Mouse (Mus musculus): ENCODE measurements at regions not wholly inside any gene's neighbourhood (a gene's known extent, or its start where the extent isn't known, plus 50 kb on each side); places are given as distances from the start of the nearest gene placed in this dataset.

DNA sequence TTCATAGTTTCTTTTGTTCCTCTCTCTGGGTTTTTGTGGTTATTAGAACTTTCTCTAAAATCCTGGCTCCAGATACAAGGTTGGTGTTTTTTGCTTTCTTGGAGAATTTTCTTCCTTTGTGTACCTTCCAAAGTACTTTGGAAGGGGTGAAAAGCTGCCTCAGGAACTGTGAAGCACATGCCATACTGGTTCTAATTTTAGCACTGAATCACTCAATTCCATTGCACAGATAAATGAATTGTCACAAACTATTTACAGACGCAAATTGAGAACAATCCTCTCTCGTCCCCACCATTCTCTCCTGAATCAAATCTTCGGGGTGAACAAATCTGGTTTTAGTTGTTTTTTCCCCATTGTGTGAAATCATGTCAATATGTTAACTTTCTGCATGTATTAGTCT, 437.6 kb upstream of the Nox3 start:
- Histone ChIP-seq H3K4me3 (ENCODE audit: low read depth, low read length) (no peak overlapping the region), H3K27ac (replicated peaks) (no peak overlapping the region), H3K9me3 (ENCODE audit: control insufficient read depth, low read length) (no peaks in the 10 kb centered on the region), H3K27me3 (ENCODE audit: control insufficient read depth, insufficient read depth, low read length) (no peaks in the 10 kb centered on the region), H3K4me2 (replicated peaks; ENCODE audit: low read depth) (no peak overlapping the region), H3K9ac (ENCODE audit: low read length) (no peak overlapping the region), H3K4me1 (replicated peaks; ENCODE audit: control insufficient read depth, insufficient read depth) (no peaks in the 10 kb centered on the region), H3K36me3 (ENCODE audit: control insufficient read depth, insufficient read depth, low read length) (no peaks in the 10 kb centered on the region)
- DNase-seq (ENCODE audit: low spot score) (no peak), ATAC-seq (ENCODE audit: low FRiP score, low TSS enrichment) (no peak)
- 42% methylated on average over 3 of the region's 3 CpGs for WGBS
- TF ChIP-seq EP300 (optimal IDR thresholded peaks at IDR 0.05) (no peak), CTCF (IDR thresholded peaks at IDR 0.05; ENCODE audit: low read depth) (no peak)

DNA sequence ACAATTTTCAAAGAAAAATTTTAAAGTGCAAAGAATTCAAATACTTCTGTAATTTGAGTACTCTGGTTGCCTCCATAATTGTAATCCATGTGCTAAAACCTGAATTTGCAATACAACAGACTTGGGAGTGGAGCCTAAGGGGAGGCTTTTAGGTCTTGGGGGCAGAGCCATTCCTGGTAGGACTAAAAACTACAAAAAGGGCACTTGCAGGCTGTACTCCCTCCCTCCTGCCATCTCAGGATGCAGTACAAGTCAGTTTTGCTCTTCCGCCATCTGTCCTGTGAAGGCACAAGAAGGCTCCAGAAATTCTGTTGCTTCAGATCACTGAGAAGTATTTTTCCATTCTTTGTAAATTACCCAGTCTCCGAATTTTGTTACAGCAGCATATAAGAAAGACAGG, 467.4 kb upstream of the Nox3 start:
- no peaks in the 10 kb centered on the region for H3K9me3 ChIP-seq (ENCODE audit: control insufficient read depth, low read length)
- no peaks in the 10 kb centered on the region for H3K4me1 ChIP-seq (replicated peaks; ENCODE audit: control insufficient read depth, insufficient read depth)
- no peak for DNase-seq (ENCODE audit: low spot score)
- 84% methylated on average over 2 of the region's 2 CpGs for WGBS
- no peak for ATAC-seq (ENCODE audit: low FRiP score, low TSS enrichment)
- H3K27ac ChIP-seq (replicated peaks) = no peak overlapping the region
- no peak overlapping the region for H3K4me2 ChIP-seq (replicated peaks; ENCODE audit: low read depth)
- H3K9ac ChIP-seq (ENCODE audit: low read length) = no peak overlapping the region
- TF ChIP-seq CTCF (IDR thresholded peaks at IDR 0.05; ENCODE audit: low read depth) (no peak), EP300 (optimal IDR thresholded peaks at IDR 0.05) (no peak)
- H3K27me3 ChIP-seq (ENCODE audit: control insufficient read depth, insufficient read depth, low read length) = no peaks in the 10 kb centered on the region
- no peak overlapping the region for H3K4me3 ChIP-seq (ENCODE audit: low read depth, low read length)
- H3K36me3 ChIP-seq (ENCODE audit: control insufficient read depth, insufficient read depth, low read length) = no peaks in the 10 kb centered on the region

DNA sequence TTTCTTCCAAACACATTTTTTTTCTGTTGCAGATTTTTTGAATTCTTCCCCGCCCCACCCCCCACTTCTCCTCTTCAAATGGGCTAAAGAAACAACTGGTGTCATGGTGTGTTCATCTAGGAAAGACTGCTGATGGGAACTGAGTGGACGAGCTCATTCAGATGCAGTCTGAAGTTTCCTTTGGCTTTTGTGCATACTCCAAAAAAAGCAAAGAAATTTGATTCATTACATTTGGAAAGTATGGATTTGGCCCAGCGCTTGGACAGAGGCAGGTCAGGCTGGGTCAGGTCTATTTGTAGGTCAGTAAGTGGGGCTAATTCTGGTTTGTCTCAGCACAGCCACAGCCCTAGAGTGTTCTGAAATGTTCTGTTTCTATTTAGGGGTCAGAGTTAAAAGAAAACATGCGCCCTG, 477.9 kb upstream of the Nox3 start:
- Histone ChIP-seq H3K9me3 (ENCODE audit: control insufficient read depth, low read length) (no peaks in the 10 kb centered on the region), H3K4me2 (replicated peaks; ENCODE audit: low read depth) (no peak overlapping the region), H3K4me3 (ENCODE audit: low read depth, low read length) (no peak overlapping the region), H3K27me3 (ENCODE audit: control insufficient read depth, insufficient read depth, low read length) (no peaks in the 10 kb centered on the region), H3K36me3 (ENCODE audit: control insufficient read depth, insufficient read depth, low read length) (no peaks in the 10 kb centered on the region), H3K27ac (replicated peaks) (no peak overlapping the region), H3K9ac (ENCODE audit: low read length) (no peak overlapping the region), H3K4me1 (replicated peaks; ENCODE audit: control insufficient read depth, insufficient read depth) (no peaks in the 10 kb centered on the region)
- peak; percentile 60 for TF ChIP-seq EP300 (optimal IDR thresholded peaks at IDR 0.05)
- TF ChIP-seq CTCF (IDR thresholded peaks at IDR 0.05; ENCODE audit: low read depth) = no peak
- WGBS = 20% methylated on average over 4 of the region's 4 CpGs
- ATAC-seq (ENCODE audit: low FRiP score, low TSS enrichment) (peak; percentile 70; the same call in 1 of the 2 replicates), DNase-seq (ENCODE audit: low spot score) (no peak)

DNA sequence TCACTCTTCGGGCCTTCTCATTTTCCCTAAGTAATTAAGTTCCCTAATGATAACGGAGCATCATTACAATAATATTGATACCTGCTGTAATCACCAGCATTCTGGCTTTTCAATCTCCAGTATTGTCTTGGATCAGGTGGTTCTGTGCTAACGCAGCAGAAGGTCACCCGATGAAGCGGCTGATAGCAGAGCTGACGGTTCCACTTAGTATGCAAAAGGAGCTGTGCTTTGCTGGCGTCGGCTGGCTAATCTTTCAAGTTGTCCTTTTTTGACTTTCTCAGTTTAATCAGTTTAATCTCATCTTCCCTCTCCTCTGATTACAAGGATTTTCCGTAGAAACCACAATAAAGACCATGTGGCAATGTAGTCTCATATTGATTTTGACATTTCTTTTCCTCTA, 478.9 kb upstream of the Nox3 start:
- 80% methylated on average over 9 of the region's 9 CpGs for WGBS
- no peaks in the 10 kb centered on the region for H3K36me3 ChIP-seq (ENCODE audit: control insufficient read depth, insufficient read depth, low read length)
- H3K4me1 ChIP-seq (replicated peaks; ENCODE audit: control insufficient read depth, insufficient read depth) = no peaks in the 10 kb centered on the region
- no peaks in the 10 kb centered on the region for H3K27me3 ChIP-seq (ENCODE audit: control insufficient read depth, insufficient read depth, low read length)
- no peaks in the 10 kb centered on the region for H3K9me3 ChIP-seq (ENCODE audit: control insufficient read depth, low read length)
- TF ChIP-seq EP300 (optimal IDR thresholded peaks at IDR 0.05) (no peak), CTCF (IDR thresholded peaks at IDR 0.05; ENCODE audit: low read depth) (no peak)
- DNase-seq (ENCODE audit: low spot score) (no peak), ATAC-seq (ENCODE audit: low FRiP score, low TSS enrichment) (no peak)
- no peak overlapping the region for H3K9ac ChIP-seq (ENCODE audit: low read length)
- no peak overlapping the region for H3K4me3 ChIP-seq (ENCODE audit: low read depth, low read length)
- no peak overlapping the region for H3K4me2 ChIP-seq (replicated peaks; ENCODE audit: low read depth)
- H3K27ac ChIP-seq (replicated peaks) = no peak overlapping the region

DNA sequence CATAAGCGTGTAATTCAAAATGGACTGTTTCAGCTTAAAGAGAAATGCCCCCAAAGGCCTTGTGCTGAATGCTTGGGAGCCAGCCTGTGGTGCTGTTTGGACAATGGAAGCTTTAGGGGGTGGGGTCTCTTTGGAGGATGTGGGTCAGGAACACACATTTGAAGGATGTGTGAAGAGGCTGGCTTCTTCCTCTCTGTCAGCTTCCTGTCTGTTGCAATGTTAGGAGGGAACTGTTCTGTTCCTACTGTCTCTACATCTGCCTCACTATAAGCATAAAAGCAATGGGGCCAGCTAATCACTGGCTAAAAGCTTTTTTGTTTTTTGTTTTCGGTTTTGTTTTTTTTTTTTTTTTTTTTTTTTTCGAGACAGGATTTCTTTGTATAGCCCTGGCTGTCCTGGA, 480.5 kb upstream of the Nox3 start:
- H3K27ac ChIP-seq (replicated peaks) = no peak overlapping the region
- no peak overlapping the region for H3K9ac ChIP-seq (ENCODE audit: low read length)
- no peaks in the 10 kb centered on the region for H3K9me3 ChIP-seq (ENCODE audit: control insufficient read depth, low read length)
- H3K36me3 ChIP-seq (ENCODE audit: control insufficient read depth, insufficient read depth, low read length) = no peaks in the 10 kb centered on the region
- no peak for TF ChIP-seq EP300 (optimal IDR thresholded peaks at IDR 0.05)
- TF ChIP-seq CTCF (IDR thresholded peaks at IDR 0.05; ENCODE audit: low read depth) = no peak
- H3K4me2 ChIP-seq (replicated peaks; ENCODE audit: low read depth) = no peak overlapping the region
- H3K4me1 ChIP-seq (replicated peaks; ENCODE audit: control insufficient read depth, insufficient read depth) = no peaks in the 10 kb centered on the region
- H3K4me3 ChIP-seq (ENCODE audit: low read depth, low read length) = no peak overlapping the region
- WGBS = 70% methylated on average over 2 of the region's 3 CpGs
- no peaks in the 10 kb centered on the region for H3K27me3 ChIP-seq (ENCODE audit: control insufficient read depth, insufficient read depth, low read length)
- DNase-seq (ENCODE audit: low spot score) = no peak
- ATAC-seq (ENCODE audit: low FRiP score, low TSS enrichment) = no peak

DNA sequence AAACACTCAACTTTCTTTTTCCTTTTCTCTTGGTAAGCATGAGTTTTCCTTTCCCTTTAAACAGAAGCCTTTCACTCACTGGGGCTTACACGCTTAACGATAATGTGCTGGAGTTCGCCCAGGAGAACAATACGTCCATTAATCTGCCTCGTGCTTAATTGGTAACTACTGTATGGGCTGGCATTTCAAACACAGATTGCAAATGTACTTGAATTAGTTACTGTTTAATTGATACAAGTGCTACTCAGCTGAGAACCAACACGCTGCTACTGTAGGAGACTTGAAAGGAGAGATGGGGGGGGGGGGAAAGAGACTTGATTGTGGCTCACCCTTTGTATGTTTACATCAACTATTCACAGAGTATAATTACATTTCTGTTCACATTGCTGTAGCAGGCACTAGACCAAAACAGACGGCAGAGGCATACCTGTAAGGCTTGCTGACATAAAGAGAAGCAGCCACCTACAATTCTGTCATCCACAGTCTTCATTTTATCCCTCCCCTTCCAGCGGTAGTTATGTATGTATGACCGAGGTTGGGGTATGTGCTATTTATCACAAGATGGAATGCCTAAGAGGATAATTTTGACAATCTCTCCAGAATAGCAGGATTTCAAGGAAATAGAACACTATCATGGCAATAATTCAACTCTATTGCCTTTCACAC, 481.6 kb upstream of the Nox3 start:
- Histone ChIP-seq H3K9me3 (ENCODE audit: control insufficient read depth, low read length) (no peaks in the 10 kb centered on the region), H3K27ac (replicated peaks) (no peak overlapping the region), H3K27me3 (ENCODE audit: control insufficient read depth, insufficient read depth, low read length) (no peaks in the 10 kb centered on the region), H3K36me3 (ENCODE audit: control insufficient read depth, insufficient read depth, low read length) (no peaks in the 10 kb centered on the region), H3K4me2 (replicated peaks; ENCODE audit: low read depth) (no peak overlapping the region), H3K4me3 (ENCODE audit: low read depth, low read length) (no peak overlapping the region), H3K9ac (ENCODE audit: low read length) (no peak overlapping the region), H3K4me1 (replicated peaks; ENCODE audit: control insufficient read depth, insufficient read depth) (no peaks in the 10 kb centered on the region)
- WGBS = 33% methylated on average over 9 of the region's 9 CpGs
- ATAC-seq (ENCODE audit: low FRiP score, low TSS enrichment) (no peak), DNase-seq (ENCODE audit: low spot score) (no peak)
- TF ChIP-seq EP300 (optimal IDR thresholded peaks at IDR 0.05) (no peak), CTCF (IDR thresholded peaks at IDR 0.05; ENCODE audit: low read depth) (no peak)
